Mouse (Mus musculus): ENCODE data around the gene Rab11fip5. TPM values are rescaled to one million over a fixed set of nuclear protein-coding genes. Genes with fewer than 3 reads are reported as not detected.

Rab11fip5 gene
- total RNA-seq, 2 experiments from 2014 or later = 51.7 to 54.1 TPM

DNA sequence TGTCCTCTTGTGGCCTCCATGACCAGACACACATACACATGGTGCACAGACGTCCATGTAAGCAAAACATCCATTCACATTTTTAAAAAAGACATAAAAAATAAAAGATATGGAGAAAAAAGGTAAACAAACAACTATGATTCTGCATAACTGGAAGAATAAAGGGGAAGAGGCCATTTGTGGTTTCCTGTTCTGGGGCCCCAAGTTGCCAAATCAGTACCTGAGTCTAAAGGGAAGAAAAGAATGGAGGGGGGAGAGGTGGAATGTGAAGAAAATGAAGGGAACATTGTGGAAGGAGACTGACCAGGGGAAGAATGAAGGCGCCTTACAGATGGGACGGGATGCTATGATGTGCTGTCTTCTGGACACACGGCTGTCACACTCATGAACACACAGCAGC, 47.9 kb downstream of the Rab11fip5 start:
- no peak for DNase-seq
- intact Hi-C loops (cut with DNase I) = no loop called here

DNA sequence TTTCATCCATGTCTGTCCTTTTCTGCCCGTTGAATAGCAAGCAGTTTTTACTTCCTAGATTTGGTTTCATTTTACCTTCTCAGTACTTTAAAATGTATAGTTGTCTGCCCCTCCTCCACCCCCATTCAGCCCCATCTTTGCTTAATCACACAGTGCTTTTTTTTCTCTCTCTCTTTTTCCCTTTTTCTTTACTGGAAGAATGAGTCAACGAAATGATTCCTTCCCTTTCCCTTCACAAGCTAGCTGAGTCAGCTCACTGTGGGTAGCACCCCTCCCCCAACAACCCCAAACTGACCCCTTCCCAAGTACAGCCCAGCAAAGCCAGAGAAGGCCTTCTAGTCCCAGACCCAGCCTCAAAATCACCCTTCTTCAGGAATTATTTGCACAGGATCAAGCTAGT, 49.3 kb downstream of the Rab11fip5 start:
- intact Hi-C loops (cut with DNase I) = no loop called here
- DNase-seq = no peak

DNA sequence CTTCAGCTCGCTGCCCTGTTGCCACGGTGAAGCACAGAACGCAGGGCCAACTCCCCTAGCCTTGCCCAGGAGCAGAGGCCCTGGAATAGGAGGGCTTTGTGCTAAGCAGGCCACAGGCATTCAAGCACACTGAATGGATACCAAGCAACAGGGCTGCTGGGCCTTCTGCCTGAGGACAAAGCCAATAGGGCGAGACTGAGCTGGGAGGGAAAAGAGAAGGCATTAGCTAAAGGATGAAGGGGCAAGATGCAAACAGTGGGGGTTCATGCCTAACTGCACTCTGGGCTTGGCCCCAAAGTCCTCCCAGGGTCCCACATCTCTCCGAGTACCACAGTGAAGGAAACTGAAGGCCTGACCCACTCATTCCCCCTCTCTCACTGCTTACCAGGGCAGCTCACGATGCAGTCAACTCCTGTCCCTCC, 54.0 kb downstream of the Rab11fip5 start:
- intact Hi-C loops (cut with DNase I) = no loop called here
- DNase-seq = peak; percentile 77

DNA sequence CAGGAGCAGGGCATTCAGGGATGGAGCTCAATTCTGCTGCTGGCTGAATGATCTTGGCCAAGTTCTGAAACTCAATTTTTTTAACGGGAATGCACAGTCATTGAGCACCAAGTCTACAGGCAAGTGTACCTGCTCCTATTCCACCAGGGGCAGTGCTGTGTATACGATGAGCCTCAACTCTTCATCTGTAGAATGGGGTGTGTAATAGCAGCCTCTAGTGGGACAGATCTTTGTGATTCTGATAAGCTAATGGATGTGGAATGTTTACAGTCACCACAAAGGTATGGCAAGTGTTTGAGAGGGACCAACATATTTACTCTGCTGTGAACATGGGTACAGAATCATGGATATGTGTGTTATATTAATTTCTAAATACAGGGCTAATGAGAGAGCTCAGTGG, 58.2 kb downstream of the Rab11fip5 start:
- intact Hi-C loops (cut with DNase I) = no loop called here

DNA sequence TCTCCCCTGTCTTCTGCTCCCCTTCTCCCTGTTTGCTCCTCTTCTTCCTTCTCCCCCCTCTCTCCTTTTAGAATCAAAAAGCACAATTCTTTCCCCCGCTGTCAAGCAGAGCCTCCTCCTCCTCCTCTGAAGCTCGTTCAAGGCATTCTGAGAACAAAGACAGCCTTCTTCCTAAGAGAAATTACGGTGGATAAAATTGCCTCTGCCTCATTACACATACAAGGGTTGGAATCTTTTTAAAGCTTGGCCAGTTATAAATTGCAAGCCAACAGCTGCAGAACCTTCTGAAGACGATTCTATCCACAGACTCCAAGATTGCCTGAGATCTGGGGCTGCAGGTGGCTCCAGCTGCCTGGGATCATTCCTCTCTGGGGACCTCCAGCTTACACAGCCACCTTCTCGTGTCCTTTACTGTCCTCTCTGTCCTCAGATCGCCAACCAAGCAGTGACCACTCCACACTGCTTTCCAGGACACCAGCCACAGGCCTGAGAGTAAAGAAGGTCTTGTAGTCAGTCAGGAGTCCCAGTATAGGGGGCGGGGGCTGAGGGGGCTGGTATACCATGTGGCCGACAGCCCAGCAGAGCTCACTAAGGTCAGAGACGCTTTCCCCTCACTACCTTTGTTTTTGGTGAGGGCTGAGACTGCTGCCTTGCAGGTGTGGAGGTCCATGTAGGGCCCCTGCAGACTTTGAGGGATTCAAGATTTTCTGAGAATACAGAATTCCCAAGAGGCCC, 60.2 kb downstream of the Rab11fip5 start:
- intact Hi-C loops (cut with DNase I) = no loop called here
- DNase-seq = no peak

More for the DNA sequence above, 58.2 kb downstream of the Rab11fip5 start:
- no peak for DNase-seq

DNA sequence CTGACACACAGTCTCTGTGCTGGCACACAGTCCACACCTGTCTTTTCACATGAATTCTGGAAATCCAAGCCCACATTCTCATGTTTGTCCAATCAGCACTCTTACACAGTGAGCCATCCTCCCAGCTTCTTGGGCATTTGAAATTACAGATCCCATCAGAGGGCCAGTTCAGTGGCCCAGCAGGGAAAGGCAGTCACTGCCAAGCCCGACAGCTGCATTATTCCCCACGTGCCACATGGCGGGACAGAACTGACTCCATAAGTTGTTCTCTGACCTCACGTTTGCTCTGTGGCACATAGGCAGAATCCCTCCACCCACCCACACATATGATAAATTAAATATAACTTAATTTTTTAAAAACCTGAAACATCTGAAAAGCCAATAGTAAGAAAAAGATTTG, 66.5 kb downstream of the Rab11fip5 start:
- intact Hi-C loops (cut with DNase I) = no loop called here
- DNase-seq = peak; percentile 61

DNA sequence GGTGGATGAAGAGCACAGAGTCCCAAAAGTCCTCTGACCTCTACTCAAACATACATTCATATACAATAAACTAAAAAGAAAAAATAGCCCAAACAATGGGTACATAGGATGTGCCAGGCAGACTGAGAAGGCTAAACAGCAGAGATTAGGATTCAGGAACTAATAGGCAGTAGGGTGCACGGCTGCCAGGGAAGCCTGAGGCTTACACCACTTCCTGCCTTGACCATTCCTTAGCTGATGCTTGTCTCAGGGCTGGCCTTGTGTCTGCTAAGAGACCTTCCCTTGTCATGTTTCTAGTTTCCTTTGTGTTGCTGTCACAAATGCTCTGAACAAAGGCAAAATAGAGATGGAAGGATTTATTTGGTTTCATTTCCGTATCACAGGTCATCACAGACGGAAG, 68.1 kb downstream of the Rab11fip5 start:
- intact Hi-C loops (cut with DNase I) = no loop called here
- no peak for DNase-seq

DNA sequence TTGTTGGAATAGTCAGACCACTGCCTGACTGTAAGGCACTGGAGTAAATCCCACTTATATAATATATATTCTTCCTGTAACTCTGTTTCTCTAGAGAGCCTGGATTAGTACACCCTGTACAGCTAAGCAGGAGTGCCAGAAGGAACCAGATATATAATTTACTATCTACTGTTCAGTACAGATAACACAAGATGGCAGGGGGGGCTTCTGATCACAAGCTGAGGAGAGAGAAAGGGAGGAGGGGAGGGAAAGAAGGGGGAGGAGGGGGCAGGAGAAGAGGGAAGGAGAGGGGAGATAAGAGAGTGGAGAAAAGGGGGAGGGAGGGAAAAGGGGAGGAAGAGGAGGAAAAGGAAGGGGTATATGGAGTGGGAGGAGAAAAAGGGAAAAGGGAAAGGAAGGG, 68.6 kb downstream of the Rab11fip5 start:
- intact Hi-C loops (cut with DNase I) = no loop called here
- no peak for DNase-seq

DNA sequence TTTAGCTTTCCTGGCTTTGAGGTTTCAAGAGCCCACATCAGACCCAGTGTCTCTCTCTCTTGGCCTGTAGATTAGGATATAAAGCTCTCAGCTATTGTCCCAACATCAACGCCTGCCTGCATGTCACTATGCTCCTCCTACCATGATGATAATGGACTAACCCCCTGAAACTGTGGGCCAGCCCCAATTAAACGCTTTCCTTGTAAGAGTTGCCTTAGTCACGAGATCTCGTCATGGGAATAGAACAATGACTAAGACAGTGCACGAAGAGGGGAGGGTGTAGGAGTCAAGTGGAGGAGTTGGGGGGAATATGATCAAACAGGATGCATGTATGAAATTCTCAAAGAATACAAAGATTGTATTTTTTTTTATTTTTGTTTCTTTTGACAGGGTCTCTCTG, 69.5 kb downstream of the Rab11fip5 start:
- DNase-seq = no peak
- intact Hi-C loops (cut with DNase I) = no loop called here

DNA sequence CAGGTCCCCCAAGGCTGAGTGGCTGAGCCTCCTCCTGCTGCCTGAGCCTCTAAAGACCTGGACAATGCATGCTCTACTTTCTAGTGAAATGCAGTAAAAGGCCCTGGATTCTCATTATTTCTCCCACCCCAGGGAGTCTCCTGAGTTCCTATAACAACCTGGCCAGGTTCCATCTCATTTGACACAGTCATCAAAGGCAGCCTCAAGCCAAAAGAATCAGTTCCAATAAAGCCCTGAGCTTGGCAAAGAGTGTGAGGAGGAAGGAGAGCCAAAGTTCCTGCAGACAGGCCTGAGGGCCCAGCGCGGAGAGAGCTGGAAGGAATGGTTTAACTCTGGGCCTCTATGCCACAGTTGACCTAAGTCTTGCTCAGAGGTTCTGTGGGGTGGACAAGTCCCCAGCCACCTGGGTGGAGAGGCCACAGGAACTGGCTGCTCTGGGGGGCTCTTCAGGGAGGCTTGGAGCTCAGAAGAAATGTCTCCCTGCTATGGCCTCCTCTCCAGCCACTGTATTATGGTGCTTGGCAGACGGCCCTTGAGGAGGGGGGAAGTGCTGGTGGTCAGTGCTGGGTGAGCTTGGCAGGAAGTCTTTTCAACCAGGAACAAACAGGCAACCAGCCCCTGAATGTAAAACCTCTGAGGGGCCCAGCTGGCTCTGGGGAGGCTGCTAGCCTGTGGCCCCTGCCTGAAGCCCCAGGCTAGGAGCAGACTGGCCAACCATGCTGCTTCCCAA, 71.9 kb downstream of the Rab11fip5 start:
- peak; percentile 87 for DNase-seq
- intact Hi-C loops (cut with DNase I) = no loop called here

DNA sequence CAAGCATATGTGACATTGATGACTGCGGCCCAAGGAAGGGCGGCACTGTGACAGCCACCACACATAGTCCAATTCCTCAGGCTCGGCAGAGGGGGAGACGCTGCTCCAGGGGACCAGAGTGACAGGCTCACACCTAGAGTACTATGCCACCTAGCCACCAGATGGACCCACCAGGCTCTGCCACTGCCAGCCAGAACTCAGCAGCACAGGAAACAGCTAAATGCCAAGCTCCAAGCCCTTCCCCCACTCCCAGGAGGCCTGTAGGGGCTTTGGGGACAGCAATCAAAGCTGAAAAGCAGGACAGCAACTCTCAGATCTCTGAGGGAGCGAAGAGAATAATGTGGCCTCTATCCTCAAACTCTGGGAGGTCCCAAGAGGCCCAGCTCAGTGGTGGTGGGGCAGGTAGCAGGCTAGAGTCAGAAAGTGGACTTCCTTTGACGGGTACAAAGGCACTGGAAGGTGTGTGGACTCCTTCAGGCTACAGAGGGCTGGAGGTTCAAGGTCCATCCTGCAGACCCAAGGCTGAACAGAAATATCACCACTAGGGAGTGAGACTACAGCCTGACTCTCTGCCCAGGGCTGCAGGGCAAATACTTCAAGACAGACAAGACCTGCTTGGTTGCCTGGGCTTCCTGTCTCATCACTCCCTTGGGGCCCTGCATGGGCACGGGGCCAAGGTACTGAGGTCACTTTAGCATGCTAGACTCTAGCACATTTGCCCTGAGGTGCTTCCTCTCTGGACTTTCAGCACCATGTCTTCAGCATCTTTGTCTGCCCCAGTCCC, 78.9 kb downstream of the Rab11fip5 start:
- intact Hi-C loops (cut with DNase I) = no loop called here
- peak; percentile 78 for DNase-seq

DNA sequence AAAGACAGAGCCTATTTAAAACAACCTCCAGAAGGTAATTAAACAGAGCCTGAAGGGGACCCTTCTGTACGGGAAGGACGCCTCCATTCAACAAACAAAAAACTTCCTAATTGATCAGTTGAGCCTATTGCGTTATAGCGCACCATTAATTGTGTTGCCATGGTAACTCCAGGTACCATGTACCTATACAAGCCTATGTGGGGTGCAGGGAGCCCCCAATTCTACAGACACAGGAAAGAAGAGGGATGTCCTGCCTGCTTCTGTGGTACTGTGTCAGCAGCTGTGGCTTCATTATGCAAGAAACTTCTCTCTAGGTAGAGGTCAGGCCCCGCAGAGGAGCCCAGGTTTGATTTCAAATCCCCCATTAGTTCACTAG, 80.4 kb downstream of the Rab11fip5 start:
- DNase-seq = no peak
- intact Hi-C loops (cut with DNase I) = no loop called here

DNA sequence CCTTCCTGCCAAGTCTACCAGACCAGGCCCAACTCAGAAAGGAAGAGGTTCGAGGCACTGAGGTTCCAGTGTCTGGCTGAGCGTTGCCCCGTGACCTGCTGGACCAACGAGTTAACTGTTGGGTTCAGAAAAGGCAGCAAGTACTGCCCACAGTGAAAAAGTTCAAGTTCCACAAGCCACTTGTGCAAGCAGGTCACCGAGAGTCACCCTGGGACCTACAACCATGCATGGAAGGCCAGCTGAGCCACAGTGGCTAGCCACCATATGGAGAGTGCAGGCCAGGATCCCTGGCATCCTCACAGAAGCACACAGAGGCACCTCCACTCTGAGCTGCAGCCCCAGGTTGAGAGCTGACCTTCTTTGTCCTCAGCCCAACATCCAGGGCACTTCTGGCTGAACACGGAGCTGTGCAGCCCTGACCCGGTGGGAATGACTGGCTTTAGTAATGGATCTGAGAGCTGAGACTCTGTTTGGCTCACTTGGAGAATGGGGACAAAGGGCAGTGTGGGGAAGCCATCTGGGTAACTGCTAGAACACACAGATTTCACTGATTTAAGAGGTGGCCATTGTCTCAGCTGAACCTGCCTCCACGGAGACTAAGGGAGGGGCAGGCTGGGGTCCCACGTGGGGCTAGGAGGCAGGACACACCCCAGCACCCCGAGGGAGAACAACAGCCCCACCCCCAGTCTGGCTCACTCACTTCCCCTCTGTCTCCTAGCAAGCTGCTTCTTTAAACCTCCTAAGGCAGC, 81.0 kb downstream of the Rab11fip5 start:
- DNase-seq = peak; percentile 23
- intact Hi-C loops (cut with DNase I) = no loop called here

DNA sequence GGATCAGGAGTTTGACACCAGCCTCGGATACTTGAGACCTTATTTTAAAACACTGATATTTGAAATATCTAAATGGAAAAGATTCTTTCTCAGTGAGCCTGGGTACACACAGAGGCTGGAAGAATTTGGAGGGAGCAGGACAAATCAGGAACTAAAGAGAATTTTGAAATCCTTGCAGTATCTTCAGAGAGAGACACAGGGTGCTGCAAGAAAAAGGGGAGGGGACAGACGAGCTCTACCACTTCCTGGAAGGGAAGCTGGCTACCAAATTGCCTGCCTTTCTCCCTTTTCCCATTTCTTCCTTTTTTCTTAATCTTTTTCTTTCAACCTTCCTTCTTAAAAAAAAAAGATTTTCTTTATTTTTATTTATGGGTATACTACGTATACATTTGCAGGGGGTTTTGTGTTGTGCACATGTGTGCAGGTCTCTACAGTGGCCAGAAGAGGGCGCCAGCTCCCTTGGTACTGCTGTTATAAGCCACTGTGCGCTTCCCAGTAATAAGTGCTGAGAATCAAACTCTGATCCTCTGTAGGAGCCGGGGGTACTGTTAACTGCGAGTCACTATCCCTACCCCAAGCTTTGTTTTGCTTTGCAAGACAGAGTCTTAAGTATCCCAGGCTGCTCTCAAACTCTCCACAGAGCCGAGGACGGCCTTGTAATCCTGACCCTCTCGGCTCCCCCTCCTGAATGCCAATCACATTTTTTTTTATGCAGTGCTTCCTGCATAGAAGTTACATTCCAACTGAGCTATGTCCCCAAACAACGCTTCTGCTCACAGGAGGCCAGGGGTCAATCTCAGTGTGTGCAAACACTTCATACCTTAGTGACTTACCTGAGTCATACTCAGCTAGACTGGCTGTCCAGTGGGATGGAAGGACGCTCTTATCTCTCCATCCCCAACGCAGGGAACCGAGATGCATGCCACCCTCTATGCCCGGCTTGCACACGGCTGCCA, 83.3 kb downstream of the Rab11fip5 start:
- intact Hi-C loops (cut with DNase I) = no loop called here
- DNase-seq = no peak

DNA sequence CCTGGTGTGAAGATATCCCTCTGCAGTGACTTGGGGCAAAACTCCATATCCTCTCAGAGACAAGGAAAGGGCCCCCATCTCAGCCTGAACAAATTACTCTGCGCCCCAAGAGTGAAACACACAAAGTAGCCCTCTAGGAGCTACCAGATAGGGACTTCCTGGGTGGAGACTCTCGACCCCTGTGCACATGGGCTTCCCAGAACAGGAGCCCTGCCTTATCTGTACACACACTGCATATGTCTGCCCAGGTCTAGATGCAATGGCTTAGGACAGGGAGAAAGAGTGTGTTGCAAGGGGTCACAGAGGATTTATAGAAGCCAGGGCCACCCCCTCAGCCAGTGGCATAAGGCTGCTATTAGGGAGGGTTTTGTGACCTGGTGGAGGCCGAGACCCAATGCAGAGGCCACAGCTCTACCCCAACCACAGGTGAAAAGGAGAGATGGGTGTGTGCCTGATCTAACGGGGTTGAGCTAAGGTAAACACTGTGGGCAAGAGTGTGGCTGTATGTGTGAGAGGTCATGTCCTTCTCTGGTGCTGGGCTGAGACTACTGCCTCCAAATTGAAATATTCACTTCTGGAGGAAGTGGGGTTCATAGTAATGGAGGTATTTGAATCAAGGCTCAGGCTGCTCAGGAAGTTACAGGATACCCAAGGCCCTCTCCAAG, 86.1 kb downstream of the Rab11fip5 start:
- intact Hi-C loops (cut with DNase I) = no loop called here
- no peak for DNase-seq

DNA sequence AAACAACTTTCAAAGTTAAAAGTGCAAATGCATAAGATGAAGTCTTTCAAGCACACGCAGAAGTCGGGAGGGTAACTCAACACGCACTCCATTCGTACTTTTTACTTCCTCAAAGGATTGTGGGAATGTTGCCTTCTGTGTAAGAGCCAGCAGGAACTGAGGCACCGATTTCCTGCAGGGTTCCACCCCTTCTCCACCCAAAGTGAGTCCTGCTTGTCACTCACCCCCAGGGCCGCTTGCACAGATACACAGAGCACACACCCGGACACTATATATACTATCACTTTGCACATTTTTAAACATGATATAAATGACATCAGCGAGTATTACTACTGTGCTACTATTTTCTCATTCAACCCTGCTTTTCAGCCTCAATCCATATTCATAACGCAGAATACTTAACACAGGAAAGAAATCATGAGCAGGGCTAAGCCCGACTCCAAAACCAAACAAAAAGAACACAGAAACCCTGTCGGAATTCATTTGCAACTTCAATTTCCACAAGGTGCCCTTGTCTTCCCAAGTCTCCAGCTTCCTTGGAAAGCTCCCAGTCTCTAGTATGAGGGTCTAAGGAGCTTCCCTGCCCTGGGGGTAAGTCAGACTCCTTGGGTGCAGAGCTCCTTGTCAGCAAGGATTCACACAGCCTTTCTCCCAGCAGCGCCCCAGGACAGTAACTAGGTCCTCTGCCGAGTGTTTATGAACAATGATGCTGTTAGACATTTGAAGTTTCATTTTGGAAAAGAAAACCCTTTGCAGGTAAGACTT, 88.0 kb downstream of the Rab11fip5 start:
- intact Hi-C loops (cut with DNase I) = no loop called here
- no peak for DNase-seq
